Mouse (Mus musculus) lung, postnatal 14 days (tissue): ENCODE data around the gene Exoc2.

ENCODE experiments used
- DNase-seq: peaks from one replicate; pipeline ENCODE4 v3.0.0; 2021

Exoc2 gene

DNA sequence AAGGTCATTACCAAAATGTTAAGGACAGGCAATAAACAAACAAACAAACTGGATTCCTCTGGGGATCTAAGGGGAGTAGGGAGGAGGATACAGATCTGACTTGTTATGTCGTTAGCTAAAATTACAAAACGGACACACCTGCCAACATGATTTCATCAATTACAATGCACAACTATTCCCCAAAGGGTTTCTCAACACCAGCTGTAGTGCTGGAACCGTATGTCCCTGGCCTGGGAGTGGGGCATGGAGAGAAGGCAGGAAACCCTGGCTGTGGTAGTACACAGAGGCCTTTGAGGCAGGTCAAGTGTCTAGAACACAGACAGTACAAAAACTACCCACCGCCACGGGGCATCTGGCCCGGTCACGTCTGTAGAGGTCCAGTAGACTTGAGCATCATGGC is 164.7 kb downstream of the Exoc2 start:
- DNase-seq: no peak

- DNase-seq: no peak
Observed at GRCm38 (mm10) chr13:30802336-30802955, 171.4 kb downstream of the Exoc2 start.

- DNase-seq: no peak
Observed at GRCm38 (mm10) chr13:30801886-30802285, 172.0 kb downstream of the Exoc2 start.

- DNase-seq: no peak
Observed at GRCm38 (mm10) chr13:30795960-30796359, 177.9 kb downstream of the Exoc2 start.

DNA sequence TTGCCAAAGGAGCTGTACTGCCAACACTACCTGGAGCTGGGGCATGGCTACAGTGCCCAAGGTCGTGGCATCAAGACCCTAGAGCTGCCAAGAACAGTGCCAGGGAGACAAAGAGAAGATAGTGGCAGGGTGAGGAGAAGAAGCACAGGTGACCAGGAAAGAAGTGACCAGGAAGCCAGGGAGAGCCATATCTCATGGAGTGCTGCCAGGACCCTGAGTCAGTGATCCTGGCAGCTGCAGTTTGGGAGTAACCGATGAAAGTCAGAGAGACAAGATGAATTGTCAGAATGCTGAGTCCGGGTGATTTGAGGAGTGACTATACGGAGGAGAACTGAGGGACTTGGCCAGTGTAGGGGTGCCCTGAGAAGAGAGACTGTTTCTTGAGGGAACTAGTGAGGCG is 180.3 kb downstream of the Exoc2 start:
- no peak for DNase-seq

- DNase-seq: no peak
Observed at GRCm38 (mm10) chr13:30793196-30793595, 180.7 kb downstream of the Exoc2 start.

- DNase-seq: no peak
Observed at GRCm38 (mm10) chr13:30792741-30793140, 181.2 kb downstream of the Exoc2 start.

DNA sequence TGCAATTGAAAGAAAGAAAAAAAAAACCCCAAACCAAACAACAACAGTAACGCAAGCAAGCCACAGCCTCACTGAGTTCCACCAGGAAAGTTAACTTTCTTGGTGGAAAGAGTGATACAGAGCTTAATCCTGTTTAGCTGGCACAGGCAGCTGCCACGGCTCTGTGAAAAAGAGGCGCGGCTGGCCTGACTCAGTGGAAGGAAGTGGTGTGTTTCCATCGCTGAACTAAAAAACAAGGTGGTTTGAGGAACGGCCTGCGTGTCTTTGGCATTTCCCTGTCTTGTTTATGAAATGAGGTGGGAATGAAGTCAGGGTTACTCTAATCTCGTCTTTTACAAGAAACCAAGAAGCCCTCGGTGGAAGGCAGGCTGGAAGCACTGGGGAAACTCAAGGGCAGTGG is 181.6 kb downstream of the Exoc2 start:
- DNase-seq: no peak

DNA sequence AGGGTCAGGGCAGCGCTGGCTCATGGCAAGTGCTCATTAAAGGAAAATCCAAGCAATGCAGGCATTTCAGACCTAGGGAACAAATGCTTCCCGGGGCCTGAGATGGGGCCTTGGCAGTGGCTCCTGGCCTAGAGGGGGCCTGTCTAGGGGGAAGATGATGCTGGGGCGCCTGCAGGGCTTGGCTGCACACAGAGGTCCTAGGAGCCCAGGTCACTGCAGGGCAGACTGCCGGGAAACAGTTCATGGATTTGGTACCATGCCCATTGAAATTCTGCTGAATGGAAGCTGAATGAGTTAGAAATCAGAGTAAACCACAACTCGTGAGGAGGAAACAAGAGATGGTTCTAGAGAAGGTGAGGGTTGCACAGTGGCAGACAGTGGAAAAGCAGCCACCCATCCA is 183.9 kb downstream of the Exoc2 start:
- no peak for DNase-seq

DNA sequence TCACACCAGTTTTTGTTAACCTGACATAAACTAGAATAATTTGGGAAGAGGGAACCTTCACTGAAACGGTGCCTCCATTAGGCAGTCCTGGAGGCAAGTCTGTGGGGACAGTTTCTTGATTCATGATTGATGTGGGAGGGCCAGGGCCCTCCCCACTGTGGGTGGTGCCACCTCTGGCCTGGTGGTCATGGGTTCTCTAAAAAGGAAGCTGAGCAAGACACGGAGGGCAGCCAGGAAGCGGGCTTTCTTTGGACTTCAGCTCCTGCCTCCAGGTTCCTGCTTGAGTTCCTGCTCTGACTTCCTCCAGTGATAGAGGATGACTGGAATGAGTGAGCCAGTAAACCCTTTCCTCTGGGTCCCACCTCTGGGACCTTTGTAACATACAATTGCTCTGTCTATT is 185.5 kb downstream of the Exoc2 start:
- DNase-seq: no peak

- DNase-seq: no peak
Observed at GRCm38 (mm10) chr13:30787960-30788359, 185.9 kb downstream of the Exoc2 start.

- no peak for DNase-seq
Observed at GRCm38 (mm10) chr13:30787556-30787955, 186.3 kb downstream of the Exoc2 start.

DNA sequence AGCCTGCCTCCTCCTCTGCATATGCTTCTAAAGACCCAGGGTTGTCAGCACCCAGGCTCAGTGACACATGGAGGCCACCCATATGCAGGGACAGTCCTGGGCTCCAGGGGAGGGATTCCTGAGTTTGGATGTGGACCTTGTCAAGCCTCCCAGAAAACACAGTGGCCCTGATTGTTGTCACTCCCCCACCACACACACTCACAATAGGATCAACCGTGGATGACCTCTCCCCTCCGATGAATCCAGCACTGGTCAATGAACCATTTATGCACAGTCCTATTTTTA is 186.9 kb downstream of the Exoc2 start:
- DNase-seq: no peak

GRCm38 (mm10) chr13:30786235-30787035 is 187.5 kb downstream of the Exoc2 start:
- no peak for DNase-seq

GRCm38 (mm10) chr13:30785423-30786040 is 188.4 kb downstream of the Exoc2 start:
- no peak for DNase-seq

DNA sequence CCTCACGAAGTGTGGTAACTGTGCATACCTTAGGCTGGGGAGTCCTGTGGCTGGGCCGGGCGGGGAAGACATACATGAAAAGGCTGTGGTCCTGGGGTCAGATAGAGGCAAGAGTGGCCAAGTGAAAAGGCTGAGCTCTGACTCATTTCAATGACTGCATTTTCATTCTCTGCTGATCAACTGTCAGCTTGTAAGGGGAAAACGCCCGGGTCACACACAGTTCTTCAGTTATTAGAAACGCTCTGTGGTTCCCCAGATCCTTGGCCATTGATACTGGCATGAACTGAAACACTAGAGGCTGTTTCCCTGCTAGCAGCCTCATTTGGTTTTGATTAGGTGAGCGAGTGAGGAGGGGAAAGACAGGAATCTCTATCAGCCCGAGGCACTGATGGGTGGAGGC is 191.5 kb downstream of the Exoc2 start:
- DNase-seq: no peak

GRCm38 (mm10) chr13:30781905-30782304 is 192.0 kb downstream of the Exoc2 start:
- no peak for DNase-seq

GRCm38 (mm10) chr13:30777678-30778179 is 196.2 kb downstream of the Exoc2 start:
- no peak for DNase-seq

GRCm38 (mm10) chr13:30776021-30776420 is 197.9 kb downstream of the Exoc2 start:
- DNase-seq: no peak

- no peak for DNase-seq
Observed at GRCm38 (mm10) chr13:30767477-30768127, 206.3 kb downstream of the Exoc2 start.

DNA sequence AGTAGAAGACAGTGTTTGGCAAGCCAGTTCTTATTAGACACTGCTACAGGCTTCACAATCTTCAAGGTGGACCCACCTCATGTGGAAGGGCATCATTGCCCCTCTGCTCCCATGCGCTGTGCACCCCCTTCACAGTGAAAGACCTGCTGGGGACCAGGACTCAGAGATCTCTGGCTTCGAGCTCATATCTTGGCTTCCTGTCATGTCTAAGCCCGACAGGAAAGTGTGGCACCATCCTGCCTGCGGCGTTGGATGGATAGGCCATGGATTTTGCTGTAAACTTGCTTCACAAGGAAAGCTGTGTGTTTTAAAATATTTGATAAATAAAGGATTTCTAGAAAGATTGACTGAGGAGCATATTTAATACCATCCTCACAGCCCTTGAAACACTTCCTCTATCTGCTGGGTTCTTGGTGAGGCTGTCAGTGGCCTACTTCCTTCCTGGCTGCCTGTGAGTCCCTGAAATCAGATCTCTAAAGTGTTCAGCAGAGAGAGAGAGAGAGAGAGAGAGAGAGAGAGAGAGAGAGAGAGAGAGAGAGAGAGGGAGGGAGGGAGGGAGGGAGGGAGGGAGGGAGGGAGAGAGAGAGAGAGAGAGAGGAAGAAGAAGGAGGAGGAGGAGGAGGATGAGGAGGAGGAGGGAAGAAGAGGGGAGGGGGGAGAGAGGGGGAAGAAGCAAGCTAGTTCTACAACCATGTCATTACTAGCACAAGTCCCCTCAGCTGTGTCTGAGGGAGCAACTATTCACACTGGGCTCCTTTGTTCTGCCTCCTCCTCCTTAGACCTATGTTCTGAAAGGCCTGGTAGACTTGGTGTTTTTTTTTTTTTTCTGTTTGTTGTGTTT is 207.0 kb downstream of the Exoc2 start:
- DNase-seq: no peak

GRCm38 (mm10) chr13:30765906-30766305 is 208.0 kb downstream of the Exoc2 start:
- no peak for DNase-seq
